Mouse (Mus musculus) v-Abl transformed pro-B cells (cell line): ENCODE measurements at regions not wholly inside any gene's neighbourhood (a gene's known extent, or its start where the extent isn't known, plus 50 kb on each side); places are given as distances from the start of the nearest gene placed in this dataset.

Source experiments
- in situ Hi-C, 2 experiments: fragments of 400-800 bp; cut with MboI; formaldehyde crosslinking; loops; one replicate each; pipeline ENCODE4 v1.15.1; 2025; ENCODE audit not compliant: unreplicated experiment in 2 of 2

- in situ Hi-C loops: no loop called here
Measured at GRCm38 (mm10) chr7:137522450-137522849, 85.0 kb downstream of the Glrx3 start.

GRCm38 (mm10) chr7:137533476-137533875, 96.1 kb downstream of the Glrx3 start:
- in situ Hi-C loops: no loop called here

GRCm38 (mm10) chr7:137549991-137550390, 112.6 kb downstream of the Glrx3 start:
- in situ Hi-C loops: loop anchor here (5.0 to 25.0 kb wide), 6 partner anchors 52 to 1838 kb away; partner anchors contain the start of genes Glrx3 (in 1 of the 2), Lrrc27 (in 1 of the 2), Mki67 (in 1 of the 2) and Stk32c (in 1 of the 2)

- in situ Hi-C loops: loop anchor here (5.0 to 25.0 kb wide), 6 partner anchors 50 to 1840 kb away; partner anchors contain the start of genes Glrx3 (in 1 of the 2), Lrrc27 (in 1 of the 2), Mki67 (in 1 of the 2) and Stk32c (in 1 of the 2)
Measured at GRCm38 (mm10) chr7:137552551-137553198, 115.3 kb downstream of the Glrx3 start.

GRCm38 (mm10) chr7:137555481-137555880, 118.1 kb downstream of the Glrx3 start:
- in situ Hi-C loops: loop anchor here (5.0 to 25.0 kb wide), 6 partner anchors 47 to 1843 kb away; partner anchors contain the start of genes Glrx3 (in 1 of the 2), Lrrc27 (in 1 of the 2), Mki67 (in 1 of the 2) and Stk32c (in 1 of the 2)

GRCm38 (mm10) chr7:137557439-137557838, 120.0 kb downstream of the Glrx3 start:
- in situ Hi-C loops: loop anchor here (5.0 to 25.0 kb wide), 6 partner anchors 45 to 1845 kb away; partner anchors contain the start of genes Glrx3 (in 1 of the 2), Lrrc27 (in 1 of the 2), Mki67 (in 1 of the 2) and Stk32c (in 1 of the 2)

GRCm38 (mm10) chr7:137558871-137559270, 121.5 kb downstream of the Glrx3 start:
- in situ Hi-C loops: loop anchor here (5.0 to 25.0 kb wide), 6 partner anchors 43 to 1847 kb away; partner anchors contain the start of genes Glrx3 (in 1 of the 2), Lrrc27 (in 1 of the 2), Mki67 (in 1 of the 2) and Stk32c (in 1 of the 2)

GRCm38 (mm10) chr7:137570199-137570598, 132.8 kb downstream of the Glrx3 start:
- in situ Hi-C loops: loop anchor here (10.0 to 25.0 kb wide), 3 partner anchors 1275 to 1858 kb away; partner anchors contain the start of genes Mapk1ip1 (in 1 of the 2), Mki67 (in 1 of the 2) and Ppp2r2d (in 1 of the 2)

GRCm38 (mm10) chr7:137575491-137575890, 138.1 kb downstream of the Glrx3 start:
- in situ Hi-C loops: loop anchor here (10.0 to 25.0 kb wide), 3 partner anchors 1269 to 1863 kb away; partner anchors contain the start of genes Inpp5a (in 1 of the 2), Mapk1ip1 (in 1 of the 2), Mki67 (in 1 of the 2) and Ppp2r2d (in 1 of the 2)

- in situ Hi-C loops: loop anchor here (10.0 to 25.0 kb wide), 3 partner anchors 1269 to 1864 kb away; partner anchors contain the start of genes Inpp5a (in 1 of the 2), Mapk1ip1 (in 1 of the 2), Mki67 (in 1 of the 2) and Ppp2r2d (in 1 of the 2)
Measured at GRCm38 (mm10) chr7:137576251-137576650, 138.8 kb downstream of the Glrx3 start.

GRCm38 (mm10) chr7:137583556-137583955, 146.1 kb downstream of the Glrx3 start:
- in situ Hi-C loops: loop anchor here (10.0 to 25.0 kb wide), 4 partner anchors 159 to 1871 kb away; partner anchors contain the start of genes Inpp5a (in 1 of the 2) and Mki67 (in 1 of the 2)

GRCm38 (mm10) chr7:137584916-137585315, 147.5 kb downstream of the Glrx3 start:
- in situ Hi-C loops: loop anchor here (10.0 to 25.0 kb wide), 4 partner anchors 160 to 1873 kb away; partner anchors contain the start of genes Inpp5a (in 1 of the 2) and Mki67 (in 1 of the 2)

GRCm38 (mm10) chr7:137593570-137593969, 156.2 kb downstream of the Glrx3 start:
- in situ Hi-C loops: loop anchor here in 1 of 2 experiments (25.0 kb wide), 2 partner anchors 1794 to 1881 kb away; partner anchors contain the start of genes Inpp5a and Mki67

- in situ Hi-C loops: loop anchor here in 1 of 2 experiments (5.0 to 25.0 kb wide), 3 partner anchors 1327 to 1883 kb away; partner anchors contain the start of genes Inpp5a and Mki67
Measured at GRCm38 (mm10) chr7:137595567-137595966, 158.2 kb downstream of the Glrx3 start.

GRCm38 (mm10) chr7:137596161-137596560, 158.7 kb downstream of the Glrx3 start:
- in situ Hi-C loops: loop anchor here in 1 of 2 experiments (5.0 to 25.0 kb wide), 3 partner anchors 1326 to 1884 kb away; partner anchors contain the start of genes Inpp5a and Mki67

GRCm38 (mm10) chr7:137603039-137603438, 165.6 kb downstream of the Glrx3 start:
- in situ Hi-C loops: loop anchor here (5.0 to 10.0 kb wide), 7 partner anchors 46 to 1319 kb away; no protein-coding TSS in a partner anchor

GRCm38 (mm10) chr7:137609752-137610151, 172.3 kb downstream of the Glrx3 start:
- in situ Hi-C loops: loop anchor here (5.0 to 10.0 kb wide), 4 partner anchors 125 to 1228 kb away; no protein-coding TSS in a partner anchor

GRCm38 (mm10) chr7:137611363-137611762, 173.9 kb downstream of the Glrx3 start:
- in situ Hi-C loops: loop anchor here in 1 of 2 experiments (5.0 kb wide), 1 partner anchor 166 kb away; no protein-coding TSS in a partner anchor

GRCm38 (mm10) chr7:137611891-137612522, 174.6 kb downstream of the Glrx3 start:
- in situ Hi-C loops: loop anchor here in 1 of 2 experiments (5.0 kb wide), 1 partner anchor 165 kb away; no protein-coding TSS in a partner anchor
